In genomic region chr11:79973626-79974476, GRCm38 (mm10) we compare ENCODE assay signal across 8 mouse cellular contexts. TPM values are rescaled to one million over a fixed set of nuclear protein-coding genes. Genes with fewer than 3 reads are reported as not detected.
DNase-seq lines count a peak whose midpoint lies in the region; ATAC-seq and TF ChIP-seq lines count a peak whose summit lies in the region.

No protein-coding gene starts in this region.

- peaks cover 27% of the 10 kb centered on the region for H3K27me3 ChIP-seq in forebrain, embryonic 12.5 days
- H3K27me3 ChIP-seq in liver, embryonic 16.5 days (ENCODE audit: control insufficient read depth, insufficient read depth, low read depth, low read length): peaks cover 32% of the 10 kb centered on the region
- H3K27me3 ChIP-seq in neural tube, embryonic 11.5 days (ENCODE audit: control insufficient read depth, insufficient read depth, low read length): peaks cover 18% of the 10 kb centered on the region

- no peaks in the 10 kb centered on the region for H3K9me3 ChIP-seq in forebrain, embryonic 12.5 days
- H3K9me3 ChIP-seq in liver, embryonic 16.5 days (replicated peaks; ENCODE audit: control insufficient read depth, low read length): no peaks in the 10 kb centered on the region
- H3K9me3 ChIP-seq in neural tube, embryonic 11.5 days (ENCODE audit: control insufficient read depth, low read length): no peaks in the 10 kb centered on the region

- peaks cover 19% of the 10 kb centered on the region for H3K4me1 ChIP-seq in forebrain, embryonic 12.5 days
- peaks cover 10% of the 10 kb centered on the region for H3K4me1 ChIP-seq in liver, embryonic 16.5 days (ENCODE audit: control insufficient read depth, low read depth, low read length)
- H3K4me1 ChIP-seq in neural tube, embryonic 11.5 days (ENCODE audit: control insufficient read depth, insufficient read depth, low read length): 0 out of 2 replicates have a peak, but pooled peaks cover 6% of the 10 kb centered on the region

- peak overlapping the region; percentile 74 for H3K27ac ChIP-seq in forebrain, embryonic 12.5 days
- H3K27ac ChIP-seq in liver, embryonic 16.5 days (ENCODE audit: low read length): no peak overlapping the region
- no peak overlapping the region for H3K27ac ChIP-seq in neural tube, embryonic 11.5 days (ENCODE audit: low read depth, low read length)

- ATAC-seq in forebrain, embryonic 12.5 days (ENCODE audit: low FRiP score): 0 out of 2 replicates have a peak, but pooled peaks have one; percentile 41
- peak; percentile 61 for ATAC-seq in inflammation-experienced regulatory T-cells, adult 6 months
- ATAC-seq in liver, embryonic 16.5 days (ENCODE audit: low read depth): no peak
- ATAC-seq in neural tube, embryonic 11.5 days (ENCODE audit: insufficient read depth, low FRiP score, low TSS enrichment): no peak

- H3K9ac ChIP-seq in forebrain, embryonic 12.5 days: peak overlapping the region; percentile 68
- H3K9ac ChIP-seq in liver, embryonic 16.5 days (ENCODE audit: low read depth, low read length): peak overlapping the region; percentile 31; the same call in 1 of the 2 replicates
- H3K9ac ChIP-seq in neural tube, embryonic 11.5 days (ENCODE audit: low read length): peak overlapping the region; percentile 58

- under 1% methylated on average over 41 of the region's 41 CpGs for WGBS in forebrain, embryonic 12.5 days
- WGBS in liver, embryonic 16.5 days (ENCODE audit: insufficient replicate concordance): 1% methylated on average over 41 of the region's 41 CpGs
- under 1% methylated on average over 37 of the region's 41 CpGs for WGBS in neural tube, embryonic 11.5 days

- peak overlapping the region; percentile 85 for H3K4me2 ChIP-seq in forebrain, embryonic 12.5 days
- peak overlapping the region; percentile 71 for H3K4me2 ChIP-seq in liver, embryonic 16.5 days (ENCODE audit: low read depth, low read length)
- peak overlapping the region; percentile 85 for H3K4me2 ChIP-seq in neural tube, embryonic 11.5 days (ENCODE audit: low read depth)

- H3K36me3 ChIP-seq in forebrain, embryonic 12.5 days (replicated peaks): no peaks in the 10 kb centered on the region
- H3K36me3 ChIP-seq in liver, embryonic 16.5 days (ENCODE audit: control insufficient read depth, insufficient read depth): no peaks in the 10 kb centered on the region
- H3K36me3 ChIP-seq in neural tube, embryonic 11.5 days (ENCODE audit: control insufficient read depth, insufficient read depth, low read length): no peaks in the 10 kb centered on the region

- no peak for TF ChIP-seq POLR2A in brain, embryonic 14.5 days (IDR thresholded peaks at IDR 0.05; ENCODE audit: borderline replicate concordance, extremely low read depth, insufficient read depth, insufficient read length, poor library complexity, severe bottlenecking)

- H3K4me3 ChIP-seq in forebrain, embryonic 12.5 days (replicated peaks): peak overlapping the region; percentile 55
- peak overlapping the region; percentile 59 for H3K4me3 ChIP-seq in liver, embryonic 16.5 days (ENCODE audit: low read depth, low read length)
- H3K4me3 ChIP-seq in neural tube, embryonic 11.5 days (ENCODE audit: low read depth, low read length): peak overlapping the region; percentile 47

- DNase-seq in right cerebral cortex, adult 2 months (ENCODE audit: low spot score in 2 of 2): peak; percentile 17 to 37
- DNase-seq in right cerebral cortex, postnatal 25 days: no peak
- DNase-seq in brain, embryonic 14.5 days (ENCODE audit: low read depth): peak; percentile 68
- peak; percentile 61 for DNase-seq in neural tube, embryonic 11.5 days (ENCODE audit: low spot score)
- no peak for DNase-seq in c-Kit-positive CD71-positive TER-119-positive erythroid progenitor cells, embryonic 14.5 days (ENCODE audit: low spot score)

- no peak for TF ChIP-seq CTCF in brain, embryonic 14.5 days (IDR thresholded peaks at IDR 0.05; ENCODE audit: borderline replicate concordance, extremely low read depth, insufficient read depth, insufficient read length)

RNA-seq across cellular contexts. Expression of gene Utp6, which starts 11.7 kb away (rescaled TPM):
- polyA plus RNA-seq in brain, embryonic 14.5 days (2012; rRNA removed): 22.5 and 27.6 TPM in 2 replicates
- polyA plus RNA-seq in forebrain, embryonic 12.5 days (2016; fragmentation: Nextera tagmentation; extraction: Ambion mirVana): 74.8 and 77.6 TPM in 2 replicates
- 10 to 100 TPM; 38.7 to 52.0 (median 40.7) TPM for polyA plus RNA-seq in inflammation-experienced regulatory T-cells, adult 6 months (2017; shearing (Covaris generic))
- polyA plus RNA-seq in liver, embryonic 16.5 days (2015; fragmentation: Nextera tagmentation; extraction: Ambion mirVana): 18.5 and 21.3 TPM in 2 replicates
- 84.3 and 87.2 TPM in 2 replicates for polyA plus RNA-seq in neural tube, embryonic 11.5 days (2014; fragmentation: Nextera tagmentation; extraction: Ambion mirVana)

RNA-seq across cellular contexts. Expression of gene Suz12, which starts 19.1 kb away (rescaled TPM):
- 33.2 and 33.7 TPM in 2 replicates for polyA plus RNA-seq in brain, embryonic 14.5 days (2012; rRNA removed)
- 40.3 and 46.3 TPM in 2 replicates for polyA plus RNA-seq in forebrain, embryonic 12.5 days (2016; fragmentation: Nextera tagmentation; extraction: Ambion mirVana)
- 10 to 100 TPM; 34.6 to 40.3 (median 37.6) TPM for polyA plus RNA-seq in inflammation-experienced regulatory T-cells, adult 6 months (2017; shearing (Covaris generic))
- polyA plus RNA-seq in liver, embryonic 16.5 days (2015; fragmentation: Nextera tagmentation; extraction: Ambion mirVana): 11.4 and 11.6 TPM in 2 replicates
- polyA plus RNA-seq in neural tube, embryonic 11.5 days (2014; fragmentation: Nextera tagmentation; extraction: Ambion mirVana): 21.3 TPM in 2 replicates

Comparison
In these comparisons a context has a peak if more than half of its experiments do, and no peak if none do; other contexts are left out.
1. DNase-seq: peak in right cerebral cortex, adult 2 months (2 of 2), brain, embryonic 14.5 days (single experiment) and neural tube, embryonic 11.5 days (single experiment); none in right cerebral cortex, postnatal 25 days (single experiment) and c-Kit-positive CD71-positive TER-119-positive erythroid progenitor cells, embryonic 14.5 days (single experiment).
2. ATAC-seq: peak in forebrain, embryonic 12.5 days (single experiment) and inflammation-experienced regulatory T-cells, adult 6 months (single experiment); none in liver, embryonic 16.5 days (single experiment) and neural tube, embryonic 11.5 days (single experiment).
3. Peak in every context shown above with its lines, with median percentiles within 50 percentile points of each other: H3K4me2 ChIP-seq, H3K4me3 ChIP-seq and H3K9ac ChIP-seq.